Mouse (Mus musculus) duodenum, adult 2 months (tissue): ENCODE data around the gene Tcaim. TPM values are rescaled to one million over a fixed set of nuclear protein-coding genes. Genes with fewer than 3 reads are reported as not detected.

Experiments used
- polyA plus RNA-seq: library from polyadenylated mRNA; depleted of rRNA; stranded (reverse); fragments of >200 nt; gene quantifications from 2 replicates; pipeline ENCODE4 v1.2.3, GENCODE M21; 2012; ENCODE audit warnings: low replicate concordance; rRNA removed

Gene Tcaim
- 0.79 and 1.1 TPM in 2 replicates for polyA plus RNA-seq

GRCm38 (mm10) chr9:122805053-122805844 lies at the start of gene Tcaim:
Gene Tcaim, plus strand, starts transcription at chr9:122805539.

GRCm38 (mm10) chr9:122843760-122844159 lies 38.4 kb downstream of the Tcaim start, which contains the start of gene Gm35549:
Gene Gm35549, minus strand, starts transcription at chr9:122844035.

GRCm38 (mm10) chr9:122865697-122866166 lies 60.4 kb downstream of the Tcaim start, which contains the start of gene Zfp445:
Gene Zfp445, minus strand, starts transcription at chr9:122866006.

GRCm38 (mm10) chr9:122885385-122885784 lies 80.0 kb downstream of the Tcaim start, which contains the start of gene Zkscan7:
Gene Zkscan7, plus strand, starts transcription at chr9:122885685.

Other genes with a start within 250 kb of the Tcaim start
- not detected in 2 replicates for gene Topaz1, start 58.2 kb upstream of the Tcaim start, polyA plus RNA-seq
- gene Gm35549, start 38.5 kb downstream of the Tcaim start, polyA plus RNA-seq, result not detected in 2 replicates
- gene Zfp445, start 60.5 kb downstream of the Tcaim start, polyA plus RNA-seq, result 2.0 and 7.3 TPM in 2 replicates
- gene Zkscan7, start 80.1 kb downstream of the Tcaim start, polyA plus RNA-seq, result 0.71 and 1.2 TPM in 2 replicates
- gene Zfp105, start 117.5 kb downstream of the Tcaim start, polyA plus RNA-seq, result 0.05 TPM in 1 of 2 replicates, not detected in the other
- gene 1110059G10Rik, start 145.5 kb downstream of the Tcaim start, polyA plus RNA-seq, result 0.69 and 1.1 TPM in 2 replicates
- gene Kif15, start 145.5 kb downstream of the Tcaim start, polyA plus RNA-seq, result 0.51 and 0.92 TPM in 2 replicates
- 8.5 and 11.1 TPM in 2 replicates for gene Tmem42, start 215.8 kb downstream of the Tcaim start, polyA plus RNA-seq
- gene Tgm4, start 229.2 kb downstream of the Tcaim start, polyA plus RNA-seq, result not detected in 2 replicates